Mouse (Mus musculus): ENCODE results near the gene Asf1b. TPM values are rescaled to one million over a fixed set of nuclear protein-coding genes. Genes with fewer than 3 reads are reported as not detected.

The Asf1b gene
- polyA plus RNA-seq, 1 experiment: 29.3 TPM

DNA sequence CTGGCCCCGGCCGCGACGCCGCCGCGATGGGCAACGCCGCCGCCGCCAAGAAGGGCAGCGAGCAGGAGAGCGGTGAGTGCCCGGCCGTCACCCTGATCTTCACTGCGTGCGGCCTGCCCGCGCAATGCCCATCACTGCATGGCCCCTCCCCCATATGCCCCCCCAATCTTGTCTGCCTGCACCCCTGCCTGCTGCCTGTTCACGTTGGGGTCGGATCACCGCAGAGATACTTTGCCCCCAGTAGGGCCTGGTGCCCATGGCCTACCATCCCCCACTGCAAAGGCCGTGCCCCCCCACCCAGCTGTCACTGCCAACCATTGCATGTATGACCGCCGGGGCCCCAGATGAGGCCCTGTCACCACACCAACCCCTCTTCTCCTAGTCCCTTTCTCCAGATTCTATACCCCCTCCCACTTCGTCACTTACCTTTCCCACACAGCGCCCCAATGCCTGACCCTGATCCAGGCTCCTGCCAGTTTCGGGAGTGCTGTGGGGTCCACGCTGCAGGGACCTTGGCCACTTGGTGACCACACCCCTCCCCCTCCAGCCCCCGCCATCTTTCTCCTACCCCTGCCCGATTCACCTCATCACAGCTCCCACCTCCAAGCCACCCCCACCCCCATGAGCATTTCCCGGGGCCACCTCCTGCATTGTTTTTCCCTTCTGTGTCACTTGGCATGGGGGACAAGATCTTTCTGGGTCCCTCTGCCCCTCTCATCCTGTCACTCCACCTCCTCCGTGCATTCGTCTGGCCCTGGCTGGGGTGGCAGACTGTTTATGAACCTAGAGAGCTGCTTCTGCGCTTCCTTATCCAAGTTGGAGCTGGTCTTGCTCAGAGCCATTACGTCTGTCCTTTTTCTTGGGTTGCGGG lies 18.1 kb downstream of the Asf1b start:
- H3K9ac ChIP-seq (ENCODE audit: low read depth, poor library complexity, severe bottlenecking): peak overlapping the region; percentile 69

DNA sequence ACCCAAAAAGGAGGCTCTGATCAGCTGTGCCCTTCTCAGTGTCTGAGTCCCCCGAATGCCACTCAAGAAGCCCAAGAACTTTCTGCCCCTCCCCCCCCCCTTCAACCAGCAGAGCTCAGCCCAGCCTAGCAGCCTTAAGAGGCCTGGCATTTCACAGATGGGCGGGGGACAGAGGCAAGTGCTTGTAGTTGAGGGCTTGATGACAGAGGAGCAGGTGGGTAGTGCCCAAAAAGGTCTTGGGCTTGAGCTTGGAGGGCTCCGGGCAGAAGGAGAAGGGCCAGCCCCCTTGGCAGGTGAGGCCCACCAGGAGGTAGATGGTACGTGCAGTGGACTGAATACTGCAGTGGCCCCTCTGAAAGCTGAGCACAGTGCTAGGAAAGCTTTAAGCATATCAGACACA lies 19.2 kb downstream of the Asf1b start:
- Histone ChIP-seq H3K9me3 (replicated peaks; ENCODE audit: control insufficient read depth, insufficient read depth, low read length, poor library complexity, severe bottlenecking) (no peaks in the 10 kb centered on the region), H3K27me3 (ENCODE audit: control insufficient read depth, insufficient read depth, low read length, poor library complexity, severe bottlenecking) (no peaks in the 10 kb centered on the region), H3K4me1 (ENCODE audit: control insufficient read depth, insufficient read depth, low read length) (no peaks in the 10 kb centered on the region), H3K9ac (ENCODE audit: low read depth, poor library complexity, severe bottlenecking) (no peak overlapping the region), H3K27ac (ENCODE audit: insufficient read depth, low read length) (no peak overlapping the region), H3K36me3 (ENCODE audit: control insufficient read depth, insufficient read depth, low read length, poor library complexity, severe bottlenecking) (peaks cover 3% of the 10 kb centered on the region), H3K4me3 (ENCODE audit: low read depth, low read length) (no peak overlapping the region)
- TF ChIP-seq EP300 (IDR thresholded peaks at IDR 0.05; ENCODE audit: insufficient read depth, low read depth, low read length) (no peak), POLR2A (IDR thresholded peaks at IDR 0.05; ENCODE audit: insufficient read depth, low read length) (no peak), CTCF (IDR thresholded peaks at IDR 0.05; ENCODE audit: low read depth, low read length) (no peak)

More for the DNA sequence above, 18.1 kb downstream of the Asf1b start:
- TF ChIP-seq POLR2A (IDR thresholded peaks at IDR 0.05; ENCODE audit: insufficient read depth, low read length) (no peak), CTCF (IDR thresholded peaks at IDR 0.05; ENCODE audit: low read depth, low read length) (no peak), EP300 (IDR thresholded peaks at IDR 0.05; ENCODE audit: insufficient read depth, low read depth, low read length) (no peak)
- H3K4me3 ChIP-seq (ENCODE audit: low read depth, low read length): peak overlapping the region; percentile 89
- no peak overlapping the region for H3K27ac ChIP-seq (ENCODE audit: insufficient read depth, low read length)
- no peaks in the 10 kb centered on the region for H3K9me3 ChIP-seq (replicated peaks; ENCODE audit: control insufficient read depth, insufficient read depth, low read length, poor library complexity, severe bottlenecking)
- no peaks in the 10 kb centered on the region for H3K4me1 ChIP-seq (ENCODE audit: control insufficient read depth, insufficient read depth, low read length)
- H3K27me3 ChIP-seq (ENCODE audit: control insufficient read depth, insufficient read depth, low read length, poor library complexity, severe bottlenecking): no peaks in the 10 kb centered on the region
- H3K36me3 ChIP-seq (ENCODE audit: control insufficient read depth, insufficient read depth, low read length, poor library complexity, severe bottlenecking): peaks cover 14% of the 10 kb centered on the region

DNA sequence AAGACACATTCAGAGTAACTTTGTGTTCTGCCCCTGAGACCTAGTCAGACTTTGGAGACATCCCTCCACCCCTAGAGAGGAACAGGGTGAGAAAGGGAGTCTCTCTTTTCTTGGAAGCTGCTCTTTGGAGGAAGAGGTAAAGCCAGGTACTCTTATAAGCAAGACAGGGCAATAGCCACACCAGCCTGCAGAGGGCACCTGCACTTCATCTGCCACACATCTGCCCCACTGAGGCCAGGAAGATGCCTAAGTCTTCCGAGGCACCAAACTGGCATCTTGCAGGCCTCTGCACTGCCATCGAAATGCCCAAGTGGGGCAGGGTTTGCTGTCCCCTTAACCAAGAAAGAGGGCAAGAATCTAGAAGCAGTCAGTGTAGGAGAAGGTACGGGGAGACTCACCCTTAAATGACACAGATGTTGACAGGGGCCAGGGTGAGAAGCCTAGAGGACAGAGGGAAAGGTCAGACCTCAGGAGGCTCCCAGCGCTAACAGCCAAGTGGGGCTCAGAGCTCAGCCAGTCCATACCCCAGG lies 20.9 kb downstream of the Asf1b start:
- Histone ChIP-seq H3K4me3 (ENCODE audit: low read depth, low read length) (no peak overlapping the region), H3K27ac (ENCODE audit: insufficient read depth, low read length) (no peak overlapping the region), H3K27me3 (ENCODE audit: control insufficient read depth, insufficient read depth, low read length, poor library complexity, severe bottlenecking) (no peaks in the 10 kb centered on the region), H3K9me3 (replicated peaks; ENCODE audit: control insufficient read depth, insufficient read depth, low read length, poor library complexity, severe bottlenecking) (no peaks in the 10 kb centered on the region), H3K9ac (ENCODE audit: low read depth, poor library complexity, severe bottlenecking) (no peak overlapping the region), H3K4me1 (ENCODE audit: control insufficient read depth, insufficient read depth, low read length) (no peaks in the 10 kb centered on the region), H3K36me3 (ENCODE audit: control insufficient read depth, insufficient read depth, low read length, poor library complexity, severe bottlenecking) (peaks cover 2% of the 10 kb centered on the region; the same call in 1 of the 2 replicates)
- no peak for TF ChIP-seq POLR2A (IDR thresholded peaks at IDR 0.05; ENCODE audit: insufficient read depth, low read length)
- TF ChIP-seq CTCF (IDR thresholded peaks at IDR 0.05; ENCODE audit: low read depth, low read length): peak; percentile 36
- TF ChIP-seq EP300 (IDR thresholded peaks at IDR 0.05; ENCODE audit: insufficient read depth, low read depth, low read length): no peak

DNA sequence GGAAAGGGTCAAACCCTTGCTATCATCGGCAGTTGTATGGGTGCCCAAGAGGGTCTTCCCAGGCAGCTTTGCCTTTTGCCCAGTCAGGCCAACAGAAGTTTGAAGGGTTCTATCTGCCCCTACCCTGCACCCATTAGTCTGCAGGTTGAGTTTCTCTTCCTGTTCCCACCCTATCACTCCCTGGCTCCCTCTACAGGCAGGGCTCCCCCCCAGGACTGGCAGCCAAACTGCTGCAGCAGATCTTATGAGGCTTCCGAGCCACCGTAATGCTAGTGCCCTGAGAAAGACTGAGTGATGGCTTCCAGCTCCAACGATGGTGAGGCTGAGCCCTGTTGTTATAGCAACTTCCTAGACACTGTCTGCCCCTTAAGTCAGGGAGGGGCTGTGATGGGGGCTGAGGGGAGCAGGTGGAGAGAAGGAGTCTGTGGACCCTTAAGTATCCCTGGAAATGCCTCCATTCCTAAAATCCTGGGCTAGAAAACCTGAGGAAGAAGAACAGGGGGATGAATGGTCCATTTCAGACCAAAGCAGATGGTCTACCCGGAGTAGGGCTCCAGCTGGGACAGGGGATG lies 21.6 kb downstream of the Asf1b start:
- no peak overlapping the region for H3K9ac ChIP-seq (ENCODE audit: low read depth, poor library complexity, severe bottlenecking)

DNA sequence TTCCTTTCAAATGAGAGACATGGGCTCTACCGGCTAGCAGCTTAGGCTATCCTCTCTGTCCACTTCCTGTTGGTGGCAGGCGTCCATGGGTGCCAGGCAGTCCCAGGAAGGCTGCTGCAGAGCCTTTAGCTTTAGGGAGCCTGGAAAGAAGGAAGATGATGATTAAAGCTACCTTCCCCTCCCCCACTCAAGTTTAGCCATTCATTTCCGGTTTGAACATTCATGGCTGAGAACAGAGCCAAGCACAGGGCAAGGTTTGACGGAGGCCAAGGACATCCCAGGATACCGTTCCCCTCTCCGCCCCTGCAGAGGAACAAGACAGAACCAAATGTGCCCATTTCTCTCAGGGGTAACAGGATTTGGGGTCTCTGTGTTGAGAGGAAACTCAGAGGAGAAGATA lies 22.3 kb downstream of the Asf1b start:
- Histone ChIP-seq H3K4me3 (ENCODE audit: low read depth, low read length) (no peak overlapping the region), H3K36me3 (ENCODE audit: control insufficient read depth, insufficient read depth, low read length, poor library complexity, severe bottlenecking) (peaks cover 5% of the 10 kb centered on the region; the same call in 1 of the 2 replicates), H3K9ac (ENCODE audit: low read depth, poor library complexity, severe bottlenecking) (no peak overlapping the region), H3K4me1 (ENCODE audit: control insufficient read depth, insufficient read depth, low read length) (no peaks in the 10 kb centered on the region), H3K27ac (ENCODE audit: insufficient read depth, low read length) (no peak overlapping the region), H3K9me3 (replicated peaks; ENCODE audit: control insufficient read depth, insufficient read depth, low read length, poor library complexity, severe bottlenecking) (no peaks in the 10 kb centered on the region), H3K27me3 (ENCODE audit: control insufficient read depth, insufficient read depth, low read length, poor library complexity, severe bottlenecking) (no peaks in the 10 kb centered on the region)
- no peak for TF ChIP-seq CTCF (IDR thresholded peaks at IDR 0.05; ENCODE audit: low read depth, low read length)
- TF ChIP-seq EP300 (IDR thresholded peaks at IDR 0.05; ENCODE audit: insufficient read depth, low read depth, low read length): no peak
- no peak for TF ChIP-seq POLR2A (IDR thresholded peaks at IDR 0.05; ENCODE audit: insufficient read depth, low read length)

More for the DNA sequence above, 21.6 kb downstream of the Asf1b start:
- H3K36me3 ChIP-seq (ENCODE audit: control insufficient read depth, insufficient read depth, low read length, poor library complexity, severe bottlenecking): peaks cover 5% of the 10 kb centered on the region; the same call in 1 of the 2 replicates
- TF ChIP-seq POLR2A (IDR thresholded peaks at IDR 0.05; ENCODE audit: insufficient read depth, low read length) (no peak), EP300 (IDR thresholded peaks at IDR 0.05; ENCODE audit: insufficient read depth, low read depth, low read length) (no peak), CTCF (IDR thresholded peaks at IDR 0.05; ENCODE audit: low read depth, low read length) (no peak)
- no peaks in the 10 kb centered on the region for H3K9me3 ChIP-seq (replicated peaks; ENCODE audit: control insufficient read depth, insufficient read depth, low read length, poor library complexity, severe bottlenecking)
- no peak overlapping the region for H3K4me3 ChIP-seq (ENCODE audit: low read depth, low read length)
- H3K27ac ChIP-seq (ENCODE audit: insufficient read depth, low read length): no peak overlapping the region
- no peaks in the 10 kb centered on the region for H3K27me3 ChIP-seq (ENCODE audit: control insufficient read depth, insufficient read depth, low read length, poor library complexity, severe bottlenecking)
- H3K4me1 ChIP-seq (ENCODE audit: control insufficient read depth, insufficient read depth, low read length): no peaks in the 10 kb centered on the region

Data from ES-Bruce4 (cell line).